Mouse (Mus musculus) heart, embryonic 13.5 days (tissue): ENCODE measurements around the gene Stat5b. TPM values are rescaled to one million over a fixed set of nuclear protein-coding genes. Genes with fewer than 3 reads are reported as not detected.
A peak's percentile ranks its signal among the peaks of the same experiment; 100 is the strongest.

ENCODE experiments used
- ATAC-seq: fragments of 200-750 bp; cut with Nextera tagmentation; 2 replicates; pipeline ENCODE4 v1.8.0; 2017; ENCODE audit warnings: moderate TSS enrichment; ENCODE audit not compliant: insufficient number of reproducible peaks, low FRiP score, low TSS enrichment; ENCODE audit errors: extremely low read depth
- H3K27ac ChIP-seq: fragments of 300-500 bp; sonication (generic); replicated peaks from 2 replicates; pipeline ENCODE4 v1.5.1; 2015; ENCODE audit warnings: moderate library complexity, mild to moderate bottlenecking, inconsistent platforms
- H3K27me3 ChIP-seq: fragments of 300-500 bp; sonication (generic); replicated peaks from 2 replicates; pipeline ENCODE4 v1.6.1; 2015; ENCODE audit warnings: mild to moderate bottlenecking, inconsistent platforms
- H3K36me3 ChIP-seq: fragments of 300-500 bp; sonication (generic); 2 replicates; pipeline ENCODE4 v1.6.1; 2015; ENCODE audit warnings: mild to moderate bottlenecking, inconsistent platforms
- H3K4me1 ChIP-seq: fragments of 300-500 bp; sonication (generic); 2 replicates; pipeline ENCODE4 v1.6.1; 2015; ENCODE audit warnings: inconsistent platforms
- H3K4me2 ChIP-seq: fragments of 300-500 bp; sonication (generic); 2 replicates; pipeline ENCODE4 v1.6.1; 2015; ENCODE audit warnings: inconsistent platforms, mild to moderate bottlenecking, moderate library complexity
- H3K4me3 ChIP-seq: fragments of 300-500 bp; sonication (generic); 2 replicates; pipeline ENCODE4 v1.5.1; 2015; ENCODE audit warnings: moderate library complexity, mild to moderate bottlenecking, inconsistent platforms
- H3K9ac ChIP-seq: fragments of 300-500 bp; sonication (generic); 2 replicates; pipeline ENCODE4 v1.6.1; 2015; ENCODE audit warnings: inconsistent platforms, mild to moderate bottlenecking, moderate library complexity
- H3K9me3 ChIP-seq: fragments of 300-500 bp; sonication (generic); 2 replicates; pipeline ENCODE4 v1.6.1; 2016; ENCODE audit warnings: inconsistent platforms
- WGBS: fragments of 180-500 bp; shearing (Covaris S2); methylation state at CpG from one replicate; pipeline ENCODE4 v1.1.7; 2015; ENCODE audit warnings: mixed read lengths; 5-methylcytosine and 5-hydroxymethylcytosine counted together
- polyA plus RNA-seq: library from polyadenylated mRNA; unstranded; fragments of >200 nt; fragmentation: Nextera tagmentation; extraction: Ambion mirVana; gene quantifications from 2 replicates; pipeline ENCODE4 v1.2.1, GENCODE M21; 2015

Gene Stat5b
- polyA plus RNA-seq = 24.3 and 27.0 TPM in 2 replicates

GRCm38 (mm10) chr11:100850038-100850777 lies at the start of gene Stat5b:
Gene Stat5b (minus strand): TSS chr11:100850724.
- Histone ChIP-seq H3K9ac (peak within 1 kb of the TSS; percentile 99), H3K36me3 (no peaks in the 10 kb centered on the region), H3K4me1 (peaks cover 45% of the 10 kb centered on the region), H3K27ac (peak within 1 kb of the TSS; percentile 94), H3K4me2 (peak within 1 kb of the TSS; percentile 92), H3K27me3 (peaks cover 33% of the 10 kb centered on the region), H3K4me3 (peak within 1 kb of the TSS; percentile 94), H3K9me3 (no peaks in the 10 kb centered on the region)
- ATAC-seq = peak; percentile 67
- 0% methylated on average over 75 of the region's 104 CpGs for WGBS

- Histone ChIP-seq H3K4me2 (no peak overlapping the region), H3K9ac (no peak overlapping the region), H3K4me3 (no peak overlapping the region), H3K9me3 (0 out of 2 replicates have a peak, but pooled peaks cover 5% of the 10 kb centered on the region), H3K27me3 (no peaks in the 10 kb centered on the region), H3K27ac (no peak overlapping the region), H3K36me3 (peaks cover 93% of the 10 kb centered on the region), H3K4me1 (peaks cover 7% of the 10 kb centered on the region)
- 83% methylated on average over 16 of the region's 16 CpGs for WGBS
- ATAC-seq = no peak
Observed at GRCm38 (mm10) chr11:100898441-100899199, 48.1 kb upstream of the Stat5b start.

GRCm38 (mm10) chr11:100897294-100898231 lies 47.0 kb upstream of the Stat5b start:
- no peak overlapping the region for H3K4me3 ChIP-seq
- H3K36me3 ChIP-seq = peaks cover 92% of the 10 kb centered on the region
- ATAC-seq = no peak

GRCm38 (mm10) chr11:100896078-100896477 lies 45.6 kb upstream of the Stat5b start:
- Histone ChIP-seq H3K27ac (no peak overlapping the region), H3K36me3 (peaks cover 92% of the 10 kb centered on the region), H3K9me3 (no peaks in the 10 kb centered on the region), H3K4me3 (no peak overlapping the region), H3K27me3 (no peaks in the 10 kb centered on the region), H3K9ac (no peak overlapping the region), H3K4me2 (no peak overlapping the region), H3K4me1 (peaks cover 30% of the 10 kb centered on the region)
- 72% methylated on average over 10 of the region's 10 CpGs for WGBS
- no peak for ATAC-seq

More at GRCm38 (mm10) chr11:100897294-100898231, 47.0 kb upstream of the Stat5b start:
- Histone ChIP-seq H3K4me1 (peaks cover 16% of the 10 kb centered on the region), H3K9ac (no peak overlapping the region), H3K27me3 (no peaks in the 10 kb centered on the region), H3K27ac (no peak overlapping the region), H3K9me3 (0 out of 2 replicates have a peak, but pooled peaks cover 5% of the 10 kb centered on the region), H3K4me2 (no peak overlapping the region)
- WGBS = 79% methylated on average over 7 of the region's 7 CpGs

GRCm38 (mm10) chr11:100894146-100894918 lies 43.8 kb upstream of the Stat5b start:
- peaks cover 34% of the 10 kb centered on the region for H3K4me1 ChIP-seq
- H3K27ac ChIP-seq = no peak overlapping the region
- no peak for ATAC-seq
- no peaks in the 10 kb centered on the region for H3K9me3 ChIP-seq
- H3K36me3 ChIP-seq = peaks cover 93% of the 10 kb centered on the region
- no peak overlapping the region for H3K4me2 ChIP-seq
- WGBS = 66% methylated on average over 9 of the region's 9 CpGs
- H3K27me3 ChIP-seq = no peaks in the 10 kb centered on the region
- no peak overlapping the region for H3K4me3 ChIP-seq
- peak overlapping the region; percentile 54 for H3K9ac ChIP-seq

- Histone ChIP-seq H3K27ac (no peak overlapping the region), H3K4me3 (0 out of 2 replicates have a peak overlapping the region, but pooled peaks have one; percentile 0), H3K27me3 (no peaks in the 10 kb centered on the region), H3K36me3 (peaks cover 93% of the 10 kb centered on the region), H3K4me1 (peaks cover 37% of the 10 kb centered on the region), H3K9ac (peak overlapping the region; percentile 54), H3K9me3 (no peaks in the 10 kb centered on the region), H3K4me2 (peak overlapping the region; percentile 45)
- ATAC-seq = no peak
- 17% methylated on average over 9 of the region's 9 CpGs for WGBS
Observed at GRCm38 (mm10) chr11:100893482-100893881, 43.0 kb upstream of the Stat5b start.

- no peak for ATAC-seq
- H3K4me1 ChIP-seq = peaks cover 40% of the 10 kb centered on the region
- H3K4me2 ChIP-seq = peak overlapping the region; percentile 49
- H3K9me3 ChIP-seq = no peaks in the 10 kb centered on the region
- H3K36me3 ChIP-seq = peaks cover 93% of the 10 kb centered on the region
- H3K4me3 ChIP-seq = no peak overlapping the region
- 61% methylated on average over 5 of the region's 5 CpGs for WGBS
- H3K9ac ChIP-seq = peak overlapping the region; percentile 29
- peak overlapping the region; percentile 79 for H3K27ac ChIP-seq
- H3K27me3 ChIP-seq = no peaks in the 10 kb centered on the region
Observed at GRCm38 (mm10) chr11:100892435-100892834, 41.9 kb upstream of the Stat5b start.

GRCm38 (mm10) chr11:100891256-100892123 lies 41.0 kb upstream of the Stat5b start:
- Histone ChIP-seq H3K4me2 (peak overlapping the region; percentile 49), H3K4me3 (no peak overlapping the region), H3K27me3 (no peaks in the 10 kb centered on the region), H3K4me1 (peaks cover 49% of the 10 kb centered on the region), H3K27ac (peak overlapping the region; percentile 79), H3K9me3 (no peaks in the 10 kb centered on the region), H3K9ac (peak overlapping the region; percentile 47), H3K36me3 (peaks cover 96% of the 10 kb centered on the region)
- ATAC-seq = peak; percentile 68
- WGBS = 45% methylated on average over 15 of the region's 15 CpGs

- Histone ChIP-seq H3K4me1 (peaks cover 59% of the 10 kb centered on the region), H3K4me2 (peak overlapping the region; percentile 49), H3K27me3 (no peaks in the 10 kb centered on the region), H3K27ac (peak overlapping the region; percentile 79), H3K36me3 (peaks cover 96% of the 10 kb centered on the region), H3K9me3 (no peaks in the 10 kb centered on the region), H3K9ac (no peak overlapping the region), H3K4me3 (no peak overlapping the region)
- WGBS = 82% methylated on average over 6 of the region's 6 CpGs
- ATAC-seq = no peak
Observed at GRCm38 (mm10) chr11:100890481-100890880, 40.0 kb upstream of the Stat5b start.
